12 mouse cellular contexts compared by ENCODE assay signal in the genomic region with DNA sequence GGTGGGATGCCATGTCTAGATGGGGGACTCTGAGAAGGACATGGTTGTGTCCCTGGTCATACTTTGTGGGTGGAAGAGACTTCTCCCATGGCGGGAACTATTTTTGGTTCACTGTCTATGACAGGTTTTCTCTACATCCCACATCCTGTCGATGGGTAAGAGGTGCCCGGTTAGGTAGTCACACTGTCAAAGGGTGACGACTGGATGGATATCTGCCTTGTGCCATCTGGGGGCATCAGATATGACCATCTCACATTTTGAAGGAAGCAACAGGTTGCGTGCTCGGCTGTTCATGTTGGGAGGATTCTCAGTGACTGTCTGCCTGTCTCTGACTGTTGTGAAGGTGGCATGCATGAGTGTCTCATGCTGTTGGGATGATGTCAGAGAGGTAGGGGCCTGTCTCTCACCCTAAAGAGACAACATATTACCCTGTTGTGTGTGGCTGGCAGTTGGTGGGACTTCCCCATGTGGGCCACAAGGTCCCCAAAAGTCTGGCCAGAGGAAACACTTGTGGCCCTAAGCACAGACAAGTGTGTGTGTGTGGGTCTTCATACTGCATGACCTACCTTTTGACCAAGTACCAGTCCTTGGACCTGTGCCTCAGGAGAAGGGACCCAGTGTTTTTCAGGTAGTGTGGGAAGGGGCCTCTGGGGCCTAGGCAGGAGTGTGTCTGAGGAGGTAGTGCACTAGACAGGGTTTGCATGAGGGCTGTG. TPM values are rescaled to one million over a fixed set of nuclear protein-coding genes. Genes with fewer than 3 reads are reported as not detected.
DNase-seq lines count a peak whose midpoint lies in the region; ATAC-seq and TF ChIP-seq lines count a peak whose summit lies in the region.
"Had no signal": no experiment of that assay in that cellular context is flagged by ENCODE, and none has a peak within 500 bp of the region (broad histone marks: within the 10 kb centered on the region; RNA-seq: fewer than 3 reads in every experiment).

No protein-coding gene starts in this region.

- no peak for DNase-seq in layer of hippocampus, adult 2 months (ENCODE audit: low spot score in 2 of 2)
- no peak for DNase-seq in layer of hippocampus, adult 9-11 months
- peak; percentile 61 for DNase-seq in naive thymus-derived CD4-positive, alpha-beta T cell, adult 2 months (ENCODE audit: low read depth)
- no peak for DNase-seq in frontal cortex, postnatal 10 days (ENCODE audit: low spot score in 2 of 2)
- DNase-seq in cerebellum, adult 9-11 months, result no peak
- DNase-seq in layer of hippocampus, postnatal 10 days (ENCODE audit: low spot score in 2 of 2), result no peak
- DNase-seq: cerebellum, postnatal 14 days; gastrocnemius, postnatal 36 days; right cerebral cortex, adult 18-20 months had no signal

- 91% methylated on average over 6 of the region's 6 CpGs for WGBS in hindbrain, embryonic 16.5 days

- peaks cover 78% of the 10 kb centered on the region for H3K4me1 ChIP-seq in hindbrain, embryonic 16.5 days (ENCODE audit: control insufficient read depth, insufficient read depth, low read depth, low read length)

- 0 out of 2 replicates have a peak, but pooled peaks have one; percentile 10 for ATAC-seq in common myeloid progenitor, adult 5-6 weeks (replicated peaks; ENCODE audit: low read depth, poor library complexity, severe bottlenecking)
- no peak for ATAC-seq in hindbrain, embryonic 16.5 days

- peak overlapping the region; percentile 4; the same call in 1 of the 2 replicates for H3K4me2 ChIP-seq in hindbrain, embryonic 16.5 days (ENCODE audit: low read length)
- H3K4me2 ChIP-seq: liver, embryonic 15.5 days had no signal

- no peaks in the 10 kb centered on the region for H3K27me3 ChIP-seq in hindbrain, embryonic 16.5 days (replicated peaks; ENCODE audit: control insufficient read depth, insufficient read depth, low read length)
- H3K27me3 ChIP-seq: liver, embryonic 15.5 days had no signal

- H3K4me3 ChIP-seq in layer of hippocampus, adult 2 months, result no peak overlapping the region
- no peak overlapping the region for H3K4me3 ChIP-seq in hindbrain, embryonic 16.5 days (ENCODE audit: low read length)
- H3K4me3 ChIP-seq: liver, embryonic 15.5 days had no signal

- peak overlapping the region; percentile 89 for H3K27ac ChIP-seq in layer of hippocampus, adult 2 months
- H3K27ac ChIP-seq in hindbrain, embryonic 16.5 days (ENCODE audit: low read depth, low read length), result peak overlapping the region; percentile 16; the same call in 1 of the 2 replicates
- H3K27ac ChIP-seq: liver, embryonic 15.5 days had no signal

- no peak for TF ChIP-seq CTCF in layer of hippocampus, adult 2 months (conservative IDR thresholded peaks at IDR 0.05)

- no peaks in the 10 kb centered on the region for H3K9me3 ChIP-seq in hindbrain, embryonic 16.5 days (ENCODE audit: control insufficient read depth, low read length)
- H3K9me3 ChIP-seq: liver, embryonic 15.5 days had no signal

- no peaks in the 10 kb centered on the region for H3K36me3 ChIP-seq in hindbrain, embryonic 16.5 days (ENCODE audit: control insufficient read depth, insufficient read depth, low read length)
- H3K36me3 ChIP-seq: liver, embryonic 15.5 days had no signal

- H3K9ac ChIP-seq in hindbrain, embryonic 16.5 days (ENCODE audit: low read depth, low read length), result no peak overlapping the region
- H3K9ac ChIP-seq: liver, embryonic 15.5 days had no signal

RNA-seq across cellular contexts. Expression of a gene that starts 39.9 kb away (rescaled TPM):
- 100 to 1,000 TPM; 108 to 113 TPM for total RNA-seq in layer of hippocampus, adult 2 months (2021)
- total RNA-seq in common myeloid progenitor, adult 5-6 weeks (2017), result 2.6 and 3.5 TPM in 2 replicates
- 10.4 and 11.6 TPM in 2 replicates for polyA plus RNA-seq in hindbrain, embryonic 16.5 days (2015; fragmentation: Nextera tagmentation; extraction: Ambion mirVana)
- 100 to 1,000 TPM in 1 of 2 experiments, 10 to 100 TPM in 1; 98.1 to 103 TPM for total RNA-seq in layer of hippocampus, postnatal 10 days (2021)

Comparison
In these comparisons a context has a peak if more than half of its experiments do, and no peak if none do; other contexts are left out.
1. RNA of a gene that starts 39.9 kb away (total RNA-seq): 108 to 113 TPM in layer of hippocampus, adult 2 months and 98.1 to 103 TPM in layer of hippocampus, postnatal 10 days; 2.6 to 3.5 TPM in common myeloid progenitor, adult 5-6 weeks; every median in the first group is over 10 times any median in the second.